Mouse (Mus musculus): ENCODE measurements around the gene Rnase13. TPM values are rescaled to one million over a fixed set of nuclear protein-coding genes. Genes with fewer than 3 reads are reported as not detected.

Gene Rnase13
- total RNA-seq (2014; rRNA removed; ENCODE audit: low replicate concordance) (not detected in 2 replicates), polyA plus RNA-seq (2015; fragmentation: Nextera tagmentation; extraction: Ambion mirVana) (not detected in 2 replicates)

DNA sequence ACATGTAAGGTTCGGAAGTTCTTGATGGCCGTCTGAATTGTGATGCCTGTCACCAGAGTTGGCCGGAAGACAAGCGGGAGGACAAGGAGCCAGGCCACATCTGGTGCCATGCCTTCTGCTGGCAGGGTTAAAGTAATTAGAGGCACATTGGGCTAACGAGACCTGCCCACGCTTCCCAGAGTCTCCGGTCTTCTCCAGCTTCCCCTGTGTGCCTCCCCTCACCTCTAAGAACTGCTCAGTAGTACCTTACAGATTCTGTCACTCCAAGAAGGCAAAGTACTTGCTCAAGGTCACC is at the start of gene Rnase13:
Gene Rnase13, minus strand, starts transcription at position 203 of the 295 bp plus-strand sequence.
- H3K4me2 ChIP-seq (ENCODE audit: low read depth, low read length): no peak within 1 kb of the TSS
- DNase-seq (ENCODE audit: low spot score) (no peak), ATAC-seq (ENCODE audit: insufficient read depth, low read depth) (no peak)
- H3K27me3 ChIP-seq (ENCODE audit: control insufficient read depth, insufficient read depth, low read length): no peaks in the 10 kb centered on the region
- peaks cover 16% of the 10 kb centered on the region for H3K4me1 ChIP-seq (ENCODE audit: control insufficient read depth, insufficient read depth)
- H3K36me3 ChIP-seq (replicated peaks; ENCODE audit: control insufficient read depth, insufficient read depth, low read length): no peaks in the 10 kb centered on the region
- H3K27ac ChIP-seq (ENCODE audit: low read depth): peak within 1 kb of the TSS; percentile 61
- no peaks in the 10 kb centered on the region for H3K9me3 ChIP-seq (replicated peaks; ENCODE audit: control insufficient read depth, low read length)
- no peak within 1 kb of the TSS for H3K9ac ChIP-seq (replicated peaks; ENCODE audit: low read depth, low read length)
- WGBS: 84% methylated on average over 7 of the region's 7 CpGs
- TF ChIP-seq CTCF (IDR thresholded peaks at IDR 0.05; ENCODE audit: low read depth): no peak
- no peak for TF ChIP-seq EP300 (IDR thresholded peaks at IDR 0.05; ENCODE audit: low read depth)
- H3K4me3 ChIP-seq (ENCODE audit: low read depth, low read length): no peak within 1 kb of the TSS

- Histone ChIP-seq H3K27me3 (ENCODE audit: control insufficient read depth, insufficient read depth, low read length) (no peaks in the 10 kb centered on the region), H3K4me3 (ENCODE audit: low read depth, low read length) (no peak overlapping the region), H3K4me1 (ENCODE audit: control insufficient read depth, insufficient read depth) (no peaks in the 10 kb centered on the region), H3K27ac (ENCODE audit: low read depth) (no peak overlapping the region), H3K9me3 (replicated peaks; ENCODE audit: control insufficient read depth, low read length) (no peaks in the 10 kb centered on the region), H3K9ac (replicated peaks; ENCODE audit: low read depth, low read length) (no peak overlapping the region), H3K4me2 (ENCODE audit: low read depth, low read length) (no peak overlapping the region), H3K36me3 (replicated peaks; ENCODE audit: control insufficient read depth, insufficient read depth, low read length) (no peaks in the 10 kb centered on the region)
- DNase-seq (ENCODE audit: low spot score) (no peak), ATAC-seq (ENCODE audit: insufficient read depth, low read depth) (no peak)
- TF ChIP-seq CTCF (IDR thresholded peaks at IDR 0.05; ENCODE audit: low read depth) (no peak), EP300 (IDR thresholded peaks at IDR 0.05; ENCODE audit: low read depth) (no peak)
- WGBS: 77% methylated on average over 3 of the region's 3 CpGs
Measured at GRCm38 (mm10) chr14:51967400-51967799, 44.8 kb upstream of the Rnase13 start.

DNA sequence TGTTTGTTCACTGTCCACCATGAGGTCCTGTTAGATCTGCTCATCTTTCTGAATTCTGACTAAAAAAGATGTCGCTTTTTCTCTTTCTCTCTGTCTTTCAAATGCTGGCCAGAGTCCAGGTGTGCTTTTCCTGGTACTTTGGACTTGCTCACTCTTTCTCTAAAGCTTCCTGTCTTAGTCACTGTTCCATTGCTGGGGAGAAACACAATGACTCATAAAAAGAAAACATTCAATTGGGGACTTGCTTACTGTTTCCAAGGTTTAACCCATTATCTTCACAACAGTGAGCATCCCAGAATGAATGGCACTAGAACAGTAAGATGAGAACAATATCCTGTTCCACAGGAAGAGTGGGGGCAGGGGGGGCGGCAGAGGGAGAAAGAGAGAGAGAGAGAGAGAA is 37.7 kb upstream of the Rnase13 start:
- Histone ChIP-seq H3K4me3 (ENCODE audit: low read depth, low read length) (no peak overlapping the region), H3K9ac (replicated peaks; ENCODE audit: low read depth, low read length) (no peak overlapping the region), H3K4me2 (ENCODE audit: low read depth, low read length) (no peak overlapping the region), H3K4me1 (ENCODE audit: control insufficient read depth, insufficient read depth) (no peaks in the 10 kb centered on the region), H3K9me3 (replicated peaks; ENCODE audit: control insufficient read depth, low read length) (no peaks in the 10 kb centered on the region), H3K27ac (ENCODE audit: low read depth) (no peak overlapping the region), H3K27me3 (ENCODE audit: control insufficient read depth, insufficient read depth, low read length) (no peaks in the 10 kb centered on the region), H3K36me3 (replicated peaks; ENCODE audit: control insufficient read depth, insufficient read depth, low read length) (no peaks in the 10 kb centered on the region)
- no peak for TF ChIP-seq CTCF (IDR thresholded peaks at IDR 0.05; ENCODE audit: low read depth)
- no peak for TF ChIP-seq EP300 (IDR thresholded peaks at IDR 0.05; ENCODE audit: low read depth)
- WGBS: 69% methylated on average over 2 of the region's 2 CpGs
- DNase-seq (ENCODE audit: low spot score) (peak; percentile 27), ATAC-seq (ENCODE audit: insufficient read depth, low read depth) (no peak)

DNA sequence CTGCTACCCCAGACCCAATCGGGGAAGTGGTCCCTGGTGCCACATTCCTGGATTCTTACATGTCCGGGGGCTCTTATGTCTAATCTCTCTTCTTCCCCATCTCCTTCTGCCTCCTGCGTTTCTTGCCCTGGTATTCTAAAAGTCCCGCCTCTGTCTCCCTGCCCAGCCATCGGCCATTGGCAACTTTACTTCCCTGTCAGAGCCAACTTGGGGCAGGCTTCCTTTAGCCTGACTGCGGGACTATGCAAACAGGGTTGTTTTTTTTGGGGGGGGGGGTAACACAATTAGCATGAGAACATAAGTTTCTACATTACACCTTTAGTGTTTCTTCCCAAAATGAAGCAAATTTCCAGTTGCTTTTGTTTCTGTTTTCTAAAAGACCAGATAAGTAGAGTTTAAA is 20.8 kb upstream of the Rnase13 start:
- Histone ChIP-seq H3K27me3 (ENCODE audit: control insufficient read depth, insufficient read depth, low read length) (no peaks in the 10 kb centered on the region), H3K4me3 (ENCODE audit: low read depth, low read length) (no peak overlapping the region), H3K9me3 (replicated peaks; ENCODE audit: control insufficient read depth, low read length) (no peaks in the 10 kb centered on the region; the same call in 1 of the 2 replicates), H3K9ac (replicated peaks; ENCODE audit: low read depth, low read length) (no peak overlapping the region), H3K4me2 (ENCODE audit: low read depth, low read length) (no peak overlapping the region), H3K27ac (ENCODE audit: low read depth) (no peak overlapping the region), H3K36me3 (replicated peaks; ENCODE audit: control insufficient read depth, insufficient read depth, low read length) (no peaks in the 10 kb centered on the region), H3K4me1 (ENCODE audit: control insufficient read depth, insufficient read depth) (no peaks in the 10 kb centered on the region)
- WGBS: 62% methylated on average over 6 of the region's 6 CpGs
- TF ChIP-seq EP300 (IDR thresholded peaks at IDR 0.05; ENCODE audit: low read depth) (no peak), CTCF (IDR thresholded peaks at IDR 0.05; ENCODE audit: low read depth) (no peak)
- DNase-seq (ENCODE audit: low spot score) (no peak), ATAC-seq (ENCODE audit: insufficient read depth, low read depth) (no peak)

DNA sequence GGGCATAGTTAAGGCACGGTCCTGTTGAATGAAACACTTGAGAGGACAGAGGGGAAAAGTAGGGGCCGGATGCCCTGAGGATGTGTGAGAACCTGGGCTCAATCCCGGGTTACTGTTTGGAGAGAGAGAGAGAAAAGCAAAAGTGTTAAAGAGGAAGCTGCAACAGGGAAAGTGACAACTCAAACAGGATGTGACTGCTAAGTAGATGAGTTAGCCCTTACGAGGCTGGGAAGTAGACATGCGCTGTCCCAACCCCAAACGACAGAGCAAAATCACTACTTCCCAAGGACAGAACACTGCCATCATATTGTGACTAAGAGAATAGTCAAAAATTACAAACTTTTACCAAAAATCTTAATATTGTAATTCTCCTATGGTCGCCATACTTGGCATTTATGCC is 19.7 kb upstream of the Rnase13 start:
- no peak for ATAC-seq (ENCODE audit: insufficient read depth, low read depth)
- Histone ChIP-seq H3K27me3 (ENCODE audit: control insufficient read depth, insufficient read depth, low read length) (no peaks in the 10 kb centered on the region), H3K4me1 (ENCODE audit: control insufficient read depth, insufficient read depth) (no peaks in the 10 kb centered on the region), H3K36me3 (replicated peaks; ENCODE audit: control insufficient read depth, insufficient read depth, low read length) (no peaks in the 10 kb centered on the region), H3K27ac (ENCODE audit: low read depth) (no peak overlapping the region), H3K9me3 (replicated peaks; ENCODE audit: control insufficient read depth, low read length) (no peaks in the 10 kb centered on the region; the same call in 1 of the 2 replicates), H3K4me3 (ENCODE audit: low read depth, low read length) (no peak overlapping the region), H3K9ac (replicated peaks; ENCODE audit: low read depth, low read length) (no peak overlapping the region), H3K4me2 (ENCODE audit: low read depth, low read length) (no peak overlapping the region)
- TF ChIP-seq CTCF (IDR thresholded peaks at IDR 0.05; ENCODE audit: low read depth): no peak
- TF ChIP-seq EP300 (IDR thresholded peaks at IDR 0.05; ENCODE audit: low read depth): no peak
- WGBS: 47% methylated on average over 7 of the region's 7 CpGs
- no peak for DNase-seq (ENCODE audit: low spot score)

GRCm38 (mm10) chr14:51941577-51941976 is 19.0 kb upstream of the Rnase13 start:
- Histone ChIP-seq H3K4me3 (ENCODE audit: low read depth, low read length) (no peak overlapping the region), H3K4me2 (ENCODE audit: low read depth, low read length) (no peak overlapping the region), H3K9ac (replicated peaks; ENCODE audit: low read depth, low read length) (no peak overlapping the region), H3K27me3 (ENCODE audit: control insufficient read depth, insufficient read depth, low read length) (no peaks in the 10 kb centered on the region), H3K27ac (ENCODE audit: low read depth) (no peak overlapping the region), H3K36me3 (replicated peaks; ENCODE audit: control insufficient read depth, insufficient read depth, low read length) (no peaks in the 10 kb centered on the region), H3K9me3 (replicated peaks; ENCODE audit: control insufficient read depth, low read length) (no peaks in the 10 kb centered on the region; the same call in 1 of the 2 replicates), H3K4me1 (ENCODE audit: control insufficient read depth, insufficient read depth) (no peaks in the 10 kb centered on the region)
- ATAC-seq (ENCODE audit: insufficient read depth, low read depth) (no peak), DNase-seq (ENCODE audit: low spot score) (no peak)
- 73% methylated on average over 9 of the region's 9 CpGs for WGBS
- TF ChIP-seq EP300 (IDR thresholded peaks at IDR 0.05; ENCODE audit: low read depth) (no peak), CTCF (IDR thresholded peaks at IDR 0.05; ENCODE audit: low read depth) (no peak)

Measured in heart, postnatal 0 days (tissue).